Mouse (Mus musculus): ENCODE results near the gene Bzw2.

Gene Bzw2

GRCm38 (mm10) chr12:36135409-36135808 lies 22.5 kb downstream of the Bzw2 start:
- DNase-seq (ENCODE audit: low spot score in 2 of 2), result no peak

- no peak for DNase-seq (ENCODE audit: low spot score in 2 of 2)
Observed at GRCm38 (mm10) chr12:36134111-36134510, 23.8 kb downstream of the Bzw2 start.

GRCm38 (mm10) chr12:36133547-36133946 lies 24.3 kb downstream of the Bzw2 start:
- no peak for DNase-seq (ENCODE audit: low spot score in 2 of 2)

GRCm38 (mm10) chr12:36132668-36133067 lies 25.2 kb downstream of the Bzw2 start:
- no peak for DNase-seq (ENCODE audit: low spot score in 2 of 2)

- DNase-seq (ENCODE audit: low spot score in 2 of 2), result no peak
Observed at GRCm38 (mm10) chr12:36132254-36132653, 25.6 kb downstream of the Bzw2 start.

GRCm38 (mm10) chr12:36129826-36130225 lies 28.1 kb downstream of the Bzw2 start:
- DNase-seq (ENCODE audit: low spot score in 2 of 2), result no peak

GRCm38 (mm10) chr12:36126049-36126448 lies 31.8 kb downstream of the Bzw2 start:
- no peak for DNase-seq (ENCODE audit: low spot score in 2 of 2)

GRCm38 (mm10) chr12:36119244-36119643 lies 38.6 kb downstream of the Bzw2 start:
- no peak for DNase-seq (ENCODE audit: low spot score in 2 of 2)

GRCm38 (mm10) chr12:36117161-36117560 lies 40.7 kb downstream of the Bzw2 start:
- DNase-seq (ENCODE audit: low spot score in 2 of 2), result no peak

GRCm38 (mm10) chr12:36112081-36112480 lies 45.8 kb downstream of the Bzw2 start:
- DNase-seq (ENCODE audit: low spot score in 2 of 2), result no peak

- no peak for DNase-seq (ENCODE audit: low spot score in 2 of 2)
Observed at GRCm38 (mm10) chr12:36111110-36111509, 46.8 kb downstream of the Bzw2 start.

- no peak for DNase-seq (ENCODE audit: low spot score in 2 of 2)
Observed at GRCm38 (mm10) chr12:36110457-36110856, 47.4 kb downstream of the Bzw2 start.

- DNase-seq (ENCODE audit: low spot score in 2 of 2), result no peak
Observed at GRCm38 (mm10) chr12:36108442-36108841, 49.4 kb downstream of the Bzw2 start.

- DNase-seq (ENCODE audit: low spot score in 2 of 2), result no peak
Observed at GRCm38 (mm10) chr12:36103592-36103910, 54.3 kb downstream of the Bzw2 start.

GRCm38 (mm10) chr12:36102733-36103591 lies 54.9 kb downstream of the Bzw2 start:
- DNase-seq (ENCODE audit: low spot score in 2 of 2), result no peak

- no peak for DNase-seq (ENCODE audit: low spot score in 2 of 2)
Observed at GRCm38 (mm10) chr12:36095371-36095880, 62.5 kb downstream of the Bzw2 start.

- peak in 1 of 2 experiments; percentile 36 for DNase-seq (ENCODE audit: low spot score in 2 of 2)
Observed at GRCm38 (mm10) chr12:36093081-36093670, 64.7 kb downstream of the Bzw2 start.

GRCm38 (mm10) chr12:36091964-36092363 lies 65.9 kb downstream of the Bzw2 start:
- no peak for DNase-seq (ENCODE audit: low spot score in 2 of 2)

GRCm38 (mm10) chr12:36089221-36089620 lies 68.7 kb downstream of the Bzw2 start:
- no peak for DNase-seq (ENCODE audit: low spot score in 2 of 2)

GRCm38 (mm10) chr12:36088804-36089203 lies 69.1 kb downstream of the Bzw2 start:
- DNase-seq (ENCODE audit: low spot score in 2 of 2), result no peak

- DNase-seq (ENCODE audit: low spot score in 2 of 2), result no peak
Observed at GRCm38 (mm10) chr12:36085380-36085779, 72.5 kb downstream of the Bzw2 start.

GRCm38 (mm10) chr12:36078101-36078899 lies 79.6 kb downstream of the Bzw2 start:
- DNase-seq (ENCODE audit: low spot score in 2 of 2), result no peak

Data from frontal cortex, postnatal 10 days (tissue).